Mouse (Mus musculus): ENCODE measurements around the gene Tdgf1.
A peak's percentile ranks its signal among the peaks of the same experiment; 100 is the strongest.

Gene Tdgf1

DNA sequence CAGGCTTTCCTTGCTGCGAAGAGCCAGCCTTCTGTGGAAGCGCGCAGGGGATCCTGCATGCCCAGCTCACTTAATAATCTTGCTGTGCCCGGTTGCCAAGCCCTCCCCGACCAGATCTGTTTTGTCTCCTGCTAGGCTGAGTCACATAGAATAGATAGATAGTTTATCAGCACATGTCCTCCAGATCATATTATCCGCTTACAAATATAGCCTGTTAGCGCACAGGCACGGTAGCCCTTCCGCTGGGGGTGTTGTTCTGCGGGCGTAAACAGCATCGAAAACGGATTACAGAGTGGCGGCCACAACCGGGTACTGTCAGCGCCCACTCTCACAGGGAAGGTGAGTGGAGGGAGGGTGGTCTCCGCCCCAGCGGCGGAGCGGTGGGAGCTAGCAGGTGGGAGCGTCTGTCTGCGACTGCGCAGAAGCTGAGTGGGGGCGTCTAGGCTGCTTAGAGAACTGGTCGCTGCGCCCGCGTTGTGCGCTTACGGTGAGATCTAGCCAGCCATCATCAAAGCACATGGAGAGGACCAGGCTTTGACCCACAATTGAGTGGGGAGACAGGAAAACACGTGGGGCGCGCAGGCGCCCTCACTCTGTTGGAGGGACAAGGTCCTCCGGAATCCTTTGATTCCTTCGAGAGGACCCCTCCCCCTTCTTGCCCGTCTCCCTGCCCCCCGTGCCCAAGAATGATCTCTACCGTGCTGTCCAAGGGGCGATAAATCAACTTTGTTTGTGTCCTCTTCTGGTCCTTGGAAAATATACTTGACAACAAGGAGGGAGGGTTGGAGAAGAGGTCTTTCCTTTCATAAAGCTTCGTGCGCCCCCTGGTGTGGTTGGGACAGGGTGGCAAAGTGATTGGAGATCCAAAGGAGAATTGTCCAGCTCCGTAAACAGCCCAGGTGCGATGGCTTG, 7.8 kb upstream of the Tdgf1 start:
- no peak for DNase-seq (ENCODE audit: low read depth, low spot score)

DNA sequence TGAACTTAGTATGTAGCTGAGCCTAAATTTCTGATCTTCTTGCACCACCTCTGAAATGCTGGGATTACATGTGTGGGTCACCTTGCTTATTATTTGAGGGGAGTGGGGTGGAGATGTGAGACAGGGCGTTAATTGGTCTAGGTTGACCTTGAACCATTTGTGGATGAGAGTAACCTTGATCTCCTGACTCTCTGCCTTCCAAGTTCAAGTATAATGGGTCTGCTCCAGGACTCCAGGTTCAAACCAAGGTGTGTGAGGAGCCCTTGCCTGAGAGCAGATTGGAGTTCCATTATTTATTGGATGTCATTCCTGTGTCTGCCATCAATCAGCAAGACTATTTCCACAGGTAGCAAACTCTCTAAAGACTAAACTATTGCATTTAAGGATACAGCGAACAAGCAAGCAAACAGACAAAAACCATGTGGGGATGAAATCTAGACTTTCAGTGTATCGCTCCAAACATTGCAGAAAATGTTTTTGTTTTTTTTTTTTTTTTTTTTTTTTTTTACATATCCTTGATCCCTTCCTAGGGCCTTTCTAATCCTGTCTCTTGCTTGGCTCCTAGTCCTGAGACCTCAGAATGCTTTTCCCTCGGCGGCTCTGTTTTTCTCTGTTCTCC, 7.1 kb upstream of the Tdgf1 start:
- no peak for DNase-seq (ENCODE audit: low read depth, low spot score)

DNA sequence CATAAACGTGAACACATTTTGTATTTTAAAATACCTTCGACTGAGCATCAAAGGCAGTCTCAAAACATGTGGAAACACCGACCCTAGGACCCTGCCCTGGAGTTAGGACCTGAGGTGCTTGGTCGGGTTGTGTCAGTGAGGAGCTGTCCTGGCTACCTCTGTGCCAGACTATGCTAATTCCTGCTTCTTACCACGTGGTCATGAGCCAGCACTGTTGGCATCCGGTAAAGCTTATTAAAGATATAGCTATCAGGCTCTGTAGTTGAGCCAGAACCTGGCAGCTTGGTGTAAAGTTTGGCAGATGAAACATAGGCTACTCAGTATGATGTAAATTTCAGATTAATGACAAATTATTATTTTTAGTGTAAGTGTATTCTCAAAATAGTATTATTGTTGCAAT, 6.4 kb upstream of the Tdgf1 start:
- DNase-seq (ENCODE audit: low read depth, low spot score) = no peak

DNA sequence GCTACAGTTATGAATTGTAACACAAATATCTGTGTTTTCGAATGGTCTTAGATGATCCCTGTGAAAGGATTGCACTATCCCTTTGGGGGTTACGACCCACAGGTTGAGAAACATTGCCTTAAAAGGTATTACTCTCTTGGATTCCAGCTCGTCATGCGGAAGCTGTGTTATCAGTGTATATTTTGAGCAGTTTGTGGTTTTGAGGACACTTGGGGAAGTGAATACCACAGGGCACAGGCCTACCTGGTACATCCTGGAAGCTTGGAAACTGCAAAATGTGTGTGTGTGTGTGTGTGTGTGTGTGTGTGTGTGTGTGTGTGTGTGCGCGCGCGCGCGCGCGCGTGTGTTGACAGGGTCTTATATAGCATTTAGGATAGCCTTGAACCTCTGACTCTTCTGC, 5.9 kb upstream of the Tdgf1 start:
- DNase-seq (ENCODE audit: low read depth, low spot score) = no peak

DNA sequence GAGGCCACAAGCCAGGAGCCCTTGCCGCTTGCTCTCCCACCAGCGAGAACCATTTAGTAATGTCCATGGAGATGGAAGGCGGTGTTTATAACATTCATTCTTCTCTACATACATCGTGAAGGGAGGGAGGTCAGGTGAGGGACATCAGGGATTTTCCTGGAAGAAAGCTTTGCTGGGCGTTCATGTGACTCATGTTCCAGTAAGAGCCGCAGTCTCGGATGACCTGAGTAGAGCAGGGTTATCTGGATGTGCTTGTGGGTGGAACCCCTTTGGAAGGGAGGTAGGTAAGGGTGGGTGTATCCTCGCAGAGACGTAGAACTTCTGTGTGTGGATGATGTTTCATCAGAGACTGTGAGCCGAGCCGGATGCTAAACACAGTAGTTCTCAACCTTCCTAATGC, 5.4 kb upstream of the Tdgf1 start, which contains the start of gene Lrrc2:
Lrrc2 (plus strand) TSS at position 149 of the 400 bp plus-strand sequence.
- DNase-seq (ENCODE audit: low read depth, low spot score) = no peak

DNA sequence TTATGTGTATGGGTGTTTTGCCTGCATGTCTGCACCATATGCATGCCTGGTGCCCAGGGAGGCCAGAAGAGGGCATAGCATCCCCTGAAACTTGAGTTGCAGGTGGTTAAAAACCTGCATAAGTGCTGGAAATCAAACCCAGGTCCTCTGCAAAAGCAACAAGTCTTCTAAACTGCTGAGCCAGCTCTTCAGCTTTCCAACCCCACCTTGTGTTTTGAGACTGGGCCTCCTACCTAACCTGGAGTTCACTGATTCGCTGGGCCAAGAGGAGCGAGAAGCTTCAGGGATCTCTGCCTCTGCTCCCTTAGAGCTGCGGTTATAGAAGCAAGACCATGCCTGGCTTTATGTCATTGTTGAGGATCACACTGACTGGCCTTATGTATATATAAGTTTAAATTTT, 4.2 kb upstream of the Tdgf1 start:
- no peak for DNase-seq (ENCODE audit: low read depth, low spot score)

DNA sequence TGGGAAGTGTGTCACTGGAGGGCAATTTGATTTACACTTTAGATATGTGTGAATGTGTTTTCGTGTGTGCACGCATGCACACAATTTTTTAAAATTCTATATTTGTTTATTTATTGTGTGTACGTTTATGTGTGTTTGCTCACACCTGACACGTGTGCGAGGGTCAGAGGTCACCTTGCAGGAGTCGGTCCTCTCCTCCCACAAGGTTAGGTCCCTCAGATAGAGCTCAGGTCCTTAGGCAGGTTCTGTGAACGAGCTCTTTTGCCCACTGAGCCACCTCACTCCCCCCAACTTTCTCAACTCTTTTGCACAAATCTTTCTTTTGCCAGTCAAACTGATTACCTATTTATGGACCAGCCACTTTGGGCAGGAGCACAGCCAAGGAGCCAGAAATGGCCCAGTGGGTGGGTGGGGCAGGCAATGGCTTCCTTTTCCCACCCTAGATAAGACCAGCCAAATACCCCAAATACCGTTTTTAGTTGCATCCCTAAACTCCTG, 2.9 kb upstream of the Tdgf1 start:
- no peak for DNase-seq (ENCODE audit: low read depth, low spot score)

DNA sequence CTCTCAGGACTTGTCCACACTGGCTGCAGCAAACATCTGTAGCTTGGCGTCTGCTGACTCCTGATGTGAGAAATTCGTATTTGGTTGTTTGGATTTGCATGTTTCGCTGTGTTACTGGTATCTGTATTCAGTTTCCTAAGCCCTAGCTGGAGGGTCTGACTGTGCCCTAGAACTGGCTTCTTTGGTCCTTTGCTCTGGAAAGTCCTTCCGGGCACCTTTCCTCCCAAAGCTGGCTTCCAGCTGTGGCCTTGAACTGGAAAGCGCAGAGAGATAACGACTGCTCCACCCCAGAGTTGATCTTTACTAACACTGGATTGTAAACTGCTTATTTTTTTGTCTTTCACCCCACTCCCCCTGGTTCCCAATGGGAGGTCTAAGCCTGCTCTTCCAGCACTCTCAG, 1.9 kb upstream of the Tdgf1 start:
- peak; percentile 55 for DNase-seq (ENCODE audit: low read depth, low spot score)

DNA sequence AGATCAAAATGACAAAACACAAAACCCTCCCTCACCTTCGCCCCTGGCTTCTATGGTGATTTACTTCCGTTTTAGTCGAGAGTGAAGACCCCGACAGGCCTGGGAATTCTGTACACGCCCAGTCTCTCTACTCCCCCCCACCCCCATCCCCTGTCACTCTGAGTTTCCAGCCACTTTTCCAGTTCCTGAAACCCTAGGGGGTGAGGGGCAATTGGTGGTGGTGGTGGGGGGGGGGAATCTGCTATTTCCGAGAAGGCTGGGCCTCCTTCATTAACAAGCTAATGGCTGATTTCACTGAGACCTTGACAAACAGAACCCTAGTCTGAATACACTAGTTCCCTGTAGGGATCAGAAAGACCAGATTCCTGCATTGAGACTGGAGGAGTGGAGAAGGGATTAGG, 1.3 kb upstream of the Tdgf1 start:
- DNase-seq (ENCODE audit: low read depth, low spot score) = peak; percentile 83

DNA sequence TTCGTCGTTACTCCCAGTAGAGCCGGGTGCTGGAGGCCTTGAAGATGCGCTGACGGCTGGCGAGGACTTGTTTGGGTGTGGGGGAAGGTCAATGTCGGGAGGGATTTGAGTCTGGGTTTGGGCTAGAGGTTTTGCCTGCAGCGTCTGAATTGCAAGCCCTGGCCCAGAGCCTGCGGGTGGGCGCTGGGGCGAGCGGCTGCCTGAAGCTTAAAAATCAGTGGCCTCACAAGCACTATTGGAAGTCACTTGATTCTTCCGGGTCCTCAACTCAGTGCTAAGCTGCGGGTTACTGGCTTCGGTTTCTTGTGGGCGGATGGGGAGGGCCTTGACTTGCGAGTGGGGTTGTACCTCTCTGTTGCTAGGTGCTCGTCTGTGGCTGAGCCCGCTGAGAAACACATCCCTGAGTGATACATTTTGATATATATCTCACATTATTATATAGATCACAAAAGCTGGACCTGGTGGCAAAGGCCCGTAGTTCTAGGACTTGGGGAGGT, 638 bp upstream of the Tdgf1 start:
- no peak for DNase-seq (ENCODE audit: low read depth, low spot score)

DNA sequence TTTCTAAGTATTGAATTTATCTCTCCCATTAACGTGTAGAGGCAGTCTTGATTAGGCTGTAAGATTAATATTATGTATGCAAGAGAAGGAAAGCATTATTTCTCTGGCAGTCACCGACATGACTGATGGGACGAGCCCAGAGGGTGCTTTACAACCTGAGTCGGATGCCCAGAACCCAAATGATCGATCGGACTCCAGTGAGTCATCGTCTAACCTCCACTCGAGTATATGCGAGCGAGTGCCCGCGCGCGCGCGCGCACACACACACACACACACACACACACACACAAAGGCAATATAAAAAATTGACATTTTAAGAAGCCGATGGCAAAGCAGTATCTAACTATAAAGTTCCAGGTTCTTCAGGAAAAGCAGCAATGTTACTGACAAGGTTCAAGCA, 615 bp downstream of the Tdgf1 start:
- DNase-seq (ENCODE audit: low read depth, low spot score) = no peak

DNA sequence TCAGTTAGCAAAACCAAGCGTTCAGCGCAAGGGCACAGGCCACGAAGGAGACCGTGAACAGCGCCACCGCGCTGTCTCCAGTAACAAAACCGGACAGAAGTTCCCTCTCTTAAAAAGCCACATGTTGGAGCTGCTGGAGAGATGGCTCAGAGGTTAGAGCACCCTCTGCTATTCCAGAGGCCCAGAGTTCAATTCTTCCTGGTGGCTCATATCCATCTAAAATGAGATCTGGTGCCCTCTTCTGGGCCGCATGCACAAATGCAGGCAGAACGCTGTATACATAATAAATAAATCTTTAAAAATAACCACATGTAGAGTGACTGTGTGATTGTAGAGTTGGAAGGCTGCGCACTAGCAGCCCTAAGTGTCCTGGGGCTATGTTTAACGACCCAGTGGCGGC, 1.7 kb downstream of the Tdgf1 start:
- no peak for DNase-seq (ENCODE audit: low read depth, low spot score)

DNA sequence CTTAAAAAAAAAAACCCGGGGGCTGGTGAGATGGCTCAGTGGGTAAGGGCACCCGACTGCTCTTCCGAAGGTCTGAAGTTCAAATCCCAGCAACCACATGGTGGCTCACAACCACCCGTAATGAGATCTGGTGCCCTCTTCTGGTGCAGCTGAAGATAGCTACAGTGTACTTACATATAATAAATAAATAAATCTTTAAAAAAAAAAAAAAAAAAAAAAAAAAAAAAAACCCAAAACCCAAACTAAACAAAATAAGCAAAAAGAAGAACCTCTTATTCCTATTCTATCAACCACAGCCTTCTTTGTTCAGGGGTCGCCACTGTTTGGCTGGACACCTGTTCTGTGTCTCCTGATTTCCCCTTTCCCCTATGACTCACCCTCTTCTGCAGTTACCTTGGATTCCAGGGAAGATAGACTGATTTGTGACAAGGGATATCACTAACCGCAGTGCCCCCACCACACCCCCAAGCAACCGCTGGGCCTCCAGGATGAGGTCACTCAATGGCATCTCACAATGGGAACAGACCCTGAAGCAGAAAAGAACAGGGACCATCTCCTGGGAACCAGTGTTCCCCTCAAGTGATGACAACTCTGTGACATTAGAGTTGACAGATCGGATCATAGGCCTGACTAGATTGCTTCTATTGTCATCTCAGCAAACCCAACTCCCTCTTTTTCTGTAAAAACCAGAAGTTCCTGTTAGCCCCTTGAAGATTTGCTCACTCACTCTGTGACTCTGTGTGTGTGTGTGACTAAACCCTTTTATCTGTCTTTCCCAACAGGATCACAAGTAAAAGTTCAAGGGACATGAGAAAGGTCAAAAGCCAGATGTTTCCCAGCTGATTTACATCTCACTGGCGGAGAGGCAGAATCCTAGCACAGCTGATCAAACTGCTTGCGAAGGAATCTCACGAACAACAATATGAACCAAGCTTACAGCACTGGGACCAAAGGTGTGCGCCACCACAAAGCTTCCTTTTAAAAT, 8.2 kb downstream of the Tdgf1 start:
- no peak for DNase-seq (ENCODE audit: low read depth, low spot score)

DNA sequence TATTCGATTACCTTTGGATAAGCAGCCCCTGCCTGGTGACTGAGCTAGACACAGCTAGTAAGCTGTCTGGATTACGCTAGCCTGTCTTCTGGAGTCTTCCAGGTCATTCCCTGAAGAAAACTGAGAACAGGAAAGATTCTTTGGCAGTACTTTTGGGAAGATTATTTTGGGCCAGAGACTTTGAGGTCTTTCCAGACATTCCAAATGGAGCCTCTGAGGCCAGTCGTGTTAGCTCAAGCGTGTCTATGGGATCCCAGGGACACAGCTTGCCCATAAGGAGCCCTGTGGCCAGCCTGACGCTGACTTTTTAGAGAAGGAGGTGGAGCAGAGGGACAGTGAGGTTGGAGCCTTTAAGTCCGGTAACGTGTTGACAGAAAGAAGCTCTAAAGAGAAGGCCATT, 10.0 kb downstream of the Tdgf1 start:
- DNase-seq (ENCODE audit: low read depth, low spot score) = no peak

DNA sequence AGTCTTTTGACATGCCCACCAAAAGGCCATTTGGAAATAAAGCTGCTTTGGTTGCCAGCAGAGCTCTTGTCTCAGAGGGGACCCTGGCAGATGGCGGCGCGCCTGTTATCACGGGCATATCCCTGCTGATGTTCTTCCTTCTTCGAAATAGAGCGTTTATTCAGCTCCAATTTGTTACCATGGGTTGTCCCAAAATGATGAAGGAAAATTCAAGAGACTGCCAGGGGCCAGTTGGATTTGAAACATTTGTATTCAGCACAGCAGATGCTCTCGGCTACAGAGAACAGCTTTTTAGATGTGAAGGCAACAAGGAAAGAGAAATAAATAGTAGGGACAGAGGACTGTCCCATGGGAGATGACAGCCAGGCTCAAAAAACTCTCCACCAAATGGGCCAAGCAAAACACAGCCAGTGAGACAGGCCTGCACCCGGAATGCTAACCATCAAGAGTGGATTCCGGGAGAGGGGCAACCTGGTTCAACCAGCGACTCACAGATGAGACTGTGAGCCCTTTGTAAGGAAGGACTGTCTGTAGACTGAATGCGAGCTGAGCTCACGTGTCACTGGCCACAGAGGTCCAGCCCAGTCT, 12.0 kb downstream of the Tdgf1 start:
- no peak for DNase-seq (ENCODE audit: low read depth, low spot score)

DNA sequence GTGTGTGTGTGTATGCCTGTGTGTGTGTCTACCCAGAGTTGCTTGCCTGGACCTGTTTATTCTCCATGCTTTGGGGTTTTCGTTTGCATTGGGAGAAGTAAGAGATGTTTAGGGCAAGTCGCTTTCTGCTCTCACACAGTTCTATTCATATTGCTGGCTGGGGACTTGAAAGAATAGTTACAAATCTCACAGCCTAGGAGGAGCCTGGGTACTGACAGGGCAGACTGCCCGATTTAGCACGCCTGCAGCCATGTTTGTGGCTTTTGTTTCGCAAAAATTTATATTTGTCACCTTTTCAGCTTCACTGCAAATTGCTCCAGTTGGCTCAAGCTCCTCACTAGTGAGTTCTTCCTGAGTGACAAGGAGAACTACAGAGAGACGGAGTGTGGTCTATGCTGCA, 14.4 kb downstream of the Tdgf1 start:
- DNase-seq (ENCODE audit: low read depth, low spot score) = no peak

DNA sequence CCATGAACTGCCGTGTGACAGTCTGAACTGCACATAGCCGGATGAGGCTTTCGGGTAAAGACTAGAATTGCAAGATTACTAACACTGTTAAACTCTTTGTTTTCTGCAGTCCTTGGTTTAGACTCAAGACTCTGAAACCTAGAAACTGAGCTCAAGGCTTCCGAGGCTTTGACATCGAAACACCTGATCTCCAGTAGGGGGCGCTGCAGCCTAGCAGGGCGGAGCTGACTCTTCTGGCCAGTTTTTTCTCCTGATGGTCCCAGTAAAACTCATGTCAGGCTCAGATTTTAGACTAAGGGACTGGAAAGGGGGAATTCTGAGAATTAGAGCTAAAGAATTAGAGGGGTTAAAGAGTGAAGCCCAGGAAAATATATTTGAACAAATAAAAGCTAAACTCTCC, 23.2 kb downstream of the Tdgf1 start:
- peak; percentile 42 for DNase-seq (ENCODE audit: low read depth, low spot score)

DNA sequence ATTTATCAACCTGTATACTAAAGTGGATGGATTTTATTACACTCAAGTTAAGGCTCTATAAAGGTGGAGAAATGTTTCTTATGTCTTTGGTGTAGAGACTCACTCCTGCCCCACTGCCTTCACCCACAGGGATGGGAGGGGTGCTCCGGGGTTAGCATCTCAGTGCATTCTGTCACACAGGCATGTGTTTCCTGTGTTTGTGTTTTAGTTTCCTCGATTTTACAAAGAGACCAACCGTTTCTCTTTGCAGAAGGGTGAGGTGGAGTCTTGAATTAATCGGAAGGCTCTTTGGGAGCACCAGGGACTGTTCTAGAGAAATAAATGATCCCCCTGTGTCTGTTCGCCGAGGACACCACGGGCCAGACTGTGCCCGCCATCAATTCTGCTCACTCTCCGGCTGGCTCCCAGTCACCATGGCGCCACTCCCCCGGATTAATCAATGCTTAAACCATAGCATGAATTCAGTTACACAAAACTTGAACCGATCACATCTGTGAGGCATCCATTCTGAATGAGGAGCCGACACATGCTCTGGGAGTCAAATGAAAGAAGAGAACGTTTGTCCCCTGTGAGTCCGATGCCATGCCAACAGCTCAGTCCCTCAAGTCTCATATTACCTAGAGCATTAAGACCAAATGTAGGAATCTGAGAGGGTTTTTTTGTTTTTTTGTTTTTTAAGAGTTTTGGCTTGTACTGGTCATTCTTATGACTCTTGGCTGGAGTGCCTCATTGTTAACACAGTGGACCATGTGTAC, 25.1 kb downstream of the Tdgf1 start:
- DNase-seq (ENCODE audit: low read depth, low spot score) = no peak

DNA sequence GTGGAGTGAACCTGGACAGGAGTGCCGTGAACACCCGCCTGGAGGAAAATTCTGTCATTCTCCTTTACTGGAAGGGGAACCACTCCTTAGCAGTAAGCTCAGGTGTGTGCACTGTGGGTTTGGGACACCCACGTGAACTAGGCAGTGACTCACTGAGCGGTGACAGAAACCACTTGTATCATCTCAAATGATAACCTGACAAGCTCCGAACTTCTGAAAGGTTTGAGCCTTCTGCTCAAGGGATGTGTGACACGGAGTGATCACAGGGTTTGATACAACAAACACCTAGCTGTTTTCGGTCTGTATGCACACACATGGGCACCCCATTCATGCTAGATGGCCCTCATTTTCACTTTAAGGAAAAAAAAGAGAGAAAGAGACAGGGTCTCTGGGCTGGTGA, 29.2 kb downstream of the Tdgf1 start, which contains the start of gene Fam240a:
Fam240a (minus strand) TSS at position 76 of the 400 bp plus-strand sequence.
- no peak for DNase-seq (ENCODE audit: low read depth, low spot score)

DNA sequence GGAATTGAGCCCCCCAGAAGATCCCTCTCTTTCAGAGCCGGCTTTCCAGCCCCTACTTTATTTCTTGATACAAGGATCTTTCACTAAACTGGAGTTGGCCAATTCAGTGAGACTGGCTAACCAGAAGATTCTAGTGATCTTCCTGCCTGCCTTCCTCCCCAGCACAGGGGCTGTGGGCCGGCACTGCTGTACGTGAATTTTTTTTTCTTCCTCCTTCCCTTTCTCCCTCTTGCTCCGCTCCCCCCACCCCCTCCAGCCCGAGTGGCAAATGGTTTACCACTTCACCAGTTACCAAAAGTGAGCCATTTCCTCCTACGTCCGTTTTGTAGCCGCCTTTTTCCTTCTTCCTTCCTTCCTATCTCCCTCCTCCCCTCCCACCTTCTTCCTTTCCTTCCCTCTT, 30.5 kb downstream of the Tdgf1 start:
- DNase-seq (ENCODE audit: low read depth, low spot score) = no peak
